Mouse (Mus musculus) E14TG2a.4 (cell line): ENCODE data around the gene Ankrd13a.

Experiments used
- CTCF ChIP-seq: conservative IDR thresholded peaks from 2 replicates; pipeline ENCODE4 v1.5.1; 2014; ENCODE audit warnings: low read length
- NANOG ChIP-seq: IDR thresholded peaks from 2 replicates; pipeline ENCODE4 v1.6.1; 2014; ENCODE audit warnings: borderline replicate concordance, low read length, mixed read lengths
- POU5F1 ChIP-seq: IDR thresholded peaks from 2 replicates; pipeline ENCODE4 v1.6.1; 2014; ENCODE audit warnings: low read length, borderline replicate concordance

GRCm38 (mm10) chr5:114761980-114762379, 12.5 kb upstream of the Ankrd13a start:
- TF ChIP-seq CTCF (no peak), NANOG (no peak), POU5F1 (no peak)
